Mouse (Mus musculus): ENCODE data around the gene Elob. TPM values are rescaled to one million over a fixed set of nuclear protein-coding genes. Genes with fewer than 3 reads are reported as not detected.

Elob gene
- polyA plus RNA-seq, 1 experiment: 852 TPM

- peaks cover 74% of the 10 kb centered on the region for H3K79me2 ChIP-seq (ENCODE audit: control insufficient read depth, insufficient read depth)
- no peak overlapping the region for H3K4me3 ChIP-seq (ENCODE audit: insufficient read depth, poor library complexity, severe bottlenecking)
Measured at GRCm38 (mm10) chr17:23823018-23823417, 5.9 kb downstream of the Elob start.

GRCm38 (mm10) chr17:23822094-23822493 lies 6.8 kb downstream of the Elob start:
- Histone ChIP-seq H3K79me2 (ENCODE audit: control insufficient read depth, insufficient read depth) (peaks cover 74% of the 10 kb centered on the region), H3K27me3 (ENCODE audit: control insufficient read depth, insufficient read depth, insufficient read length) (no peaks in the 10 kb centered on the region), H3K4me3 (ENCODE audit: insufficient read depth, poor library complexity, severe bottlenecking) (no peak overlapping the region), H3ac (ENCODE audit: control insufficient read depth, insufficient read length, low read depth) (no peak overlapping the region), H3K36me3 (ENCODE audit: control insufficient read depth, insufficient read depth) (peaks cover 94% of the 10 kb centered on the region), H3K79me3 (ENCODE audit: low read depth) (peaks cover 40% of the 10 kb centered on the region)
- no peak for TF ChIP-seq CEBPB (IDR thresholded peaks at IDR 0.05; ENCODE audit: low read depth)
- no peak for TF ChIP-seq FOSL1 (IDR thresholded peaks at IDR 0.05; ENCODE audit: insufficient read depth, low read length, poor library complexity, severe bottlenecking)

More at GRCm38 (mm10) chr17:23823018-23823417, 5.9 kb downstream of the Elob start:
- Histone ChIP-seq H3ac (ENCODE audit: control insufficient read depth, insufficient read length, low read depth) (no peak overlapping the region), H3K79me3 (ENCODE audit: low read depth) (peaks cover 41% of the 10 kb centered on the region), H3K36me3 (ENCODE audit: control insufficient read depth, insufficient read depth) (peaks cover 89% of the 10 kb centered on the region), H3K27me3 (ENCODE audit: control insufficient read depth, insufficient read depth, insufficient read length) (no peaks in the 10 kb centered on the region)
- TF ChIP-seq FOSL1 (IDR thresholded peaks at IDR 0.05; ENCODE audit: insufficient read depth, low read length, poor library complexity, severe bottlenecking) (no peak), CEBPB (IDR thresholded peaks at IDR 0.05; ENCODE audit: low read depth) (no peak), MYOD1 (IDR thresholded peaks at IDR 0.05; ENCODE audit: control insufficient read depth, insufficient read length, low read depth) (no peak), CTCF (IDR thresholded peaks at IDR 0.05; ENCODE audit: control insufficient read depth, insufficient read depth, insufficient read length) (no peak), USF1 (IDR thresholded peaks at IDR 0.05; ENCODE audit: low read depth) (no peak), MYOG (IDR thresholded peaks at IDR 0.05; ENCODE audit: control insufficient read depth, extremely low read depth, insufficient read length) (no peak), MAX (IDR thresholded peaks at IDR 0.05) (no peak)

DNA sequence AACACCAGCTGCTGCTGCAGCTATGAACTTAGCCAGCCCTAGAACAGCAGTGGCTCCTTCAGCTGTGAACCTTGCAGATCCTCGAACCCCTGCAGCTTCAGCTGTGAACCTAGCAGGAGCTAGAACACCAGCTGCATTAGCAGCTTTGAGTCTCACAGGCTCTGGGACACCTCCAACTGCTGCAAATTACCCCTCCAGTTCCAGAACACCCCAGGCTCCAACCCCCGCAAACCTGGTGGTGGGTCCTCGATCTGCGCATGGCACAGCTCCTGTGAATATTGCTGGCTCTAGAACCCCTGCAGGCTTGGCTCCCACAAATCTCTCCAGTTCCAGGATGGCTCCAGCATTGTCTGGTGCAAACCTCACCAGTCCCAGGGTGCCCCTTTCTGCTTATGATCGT lies 8.2 kb downstream of the Elob start:
- Histone ChIP-seq H3K27me3 (ENCODE audit: control insufficient read depth, insufficient read depth, insufficient read length) (no peaks in the 10 kb centered on the region), H3K79me2 (ENCODE audit: control insufficient read depth, insufficient read depth) (peaks cover 76% of the 10 kb centered on the region), H3K79me3 (ENCODE audit: low read depth) (peaks cover 52% of the 10 kb centered on the region), H3K4me3 (ENCODE audit: insufficient read depth, poor library complexity, severe bottlenecking) (no peak overlapping the region), H3ac (ENCODE audit: control insufficient read depth, insufficient read length, low read depth) (no peak overlapping the region), H3K36me3 (ENCODE audit: control insufficient read depth, insufficient read depth) (peaks cover 95% of the 10 kb centered on the region)
- TF ChIP-seq CTCF (IDR thresholded peaks at IDR 0.05; ENCODE audit: control insufficient read depth, insufficient read depth, insufficient read length) (no peak), CEBPB (IDR thresholded peaks at IDR 0.05; ENCODE audit: low read depth) (no peak), MAX (IDR thresholded peaks at IDR 0.05) (no peak), USF1 (IDR thresholded peaks at IDR 0.05; ENCODE audit: low read depth) (no peak), MYOD1 (IDR thresholded peaks at IDR 0.05; ENCODE audit: control insufficient read depth, insufficient read length, low read depth) (no peak), FOSL1 (IDR thresholded peaks at IDR 0.05; ENCODE audit: insufficient read depth, low read length, poor library complexity, severe bottlenecking) (no peak)

- Histone ChIP-seq H3K79me3 (ENCODE audit: low read depth) (peaks cover 66% of the 10 kb centered on the region), H3K79me2 (ENCODE audit: control insufficient read depth, insufficient read depth) (peaks cover 91% of the 10 kb centered on the region), H3K36me3 (ENCODE audit: control insufficient read depth, insufficient read depth) (peaks cover 97% of the 10 kb centered on the region), H3ac (ENCODE audit: control insufficient read depth, insufficient read length, low read depth) (no peak overlapping the region), H3K27me3 (ENCODE audit: control insufficient read depth, insufficient read depth, insufficient read length) (no peaks in the 10 kb centered on the region), H3K4me3 (ENCODE audit: insufficient read depth, poor library complexity, severe bottlenecking) (no peak overlapping the region)
- TF ChIP-seq USF1 (IDR thresholded peaks at IDR 0.05; ENCODE audit: low read depth) (no peak), MAX (IDR thresholded peaks at IDR 0.05) (no peak), CTCF (IDR thresholded peaks at IDR 0.05; ENCODE audit: control insufficient read depth, insufficient read depth, insufficient read length) (no peak), MYOG (IDR thresholded peaks at IDR 0.05; ENCODE audit: control insufficient read depth, extremely low read depth, insufficient read length) (no peak), FOSL1 (IDR thresholded peaks at IDR 0.05; ENCODE audit: insufficient read depth, low read length, poor library complexity, severe bottlenecking) (no peak), CEBPB (IDR thresholded peaks at IDR 0.05; ENCODE audit: low read depth) (no peak), MYOD1 (IDR thresholded peaks at IDR 0.05; ENCODE audit: control insufficient read depth, insufficient read length, low read depth) (no peak)
Measured at GRCm38 (mm10) chr17:23819235-23819634, 9.7 kb downstream of the Elob start.

- no peak for TF ChIP-seq MYOG (IDR thresholded peaks at IDR 0.05; ENCODE audit: control insufficient read depth, extremely low read depth, insufficient read length)
- no peak for TF ChIP-seq FOSL1 (IDR thresholded peaks at IDR 0.05; ENCODE audit: insufficient read depth, low read length, poor library complexity, severe bottlenecking)
- no peak for TF ChIP-seq MAX (IDR thresholded peaks at IDR 0.05)
- no peak for TF ChIP-seq MYOD1 (IDR thresholded peaks at IDR 0.05; ENCODE audit: control insufficient read depth, insufficient read length, low read depth)
- no peak for TF ChIP-seq CTCF (IDR thresholded peaks at IDR 0.05; ENCODE audit: control insufficient read depth, insufficient read depth, insufficient read length)
- TF ChIP-seq CEBPB (IDR thresholded peaks at IDR 0.05; ENCODE audit: low read depth): no peak
- no peak for TF ChIP-seq USF1 (IDR thresholded peaks at IDR 0.05; ENCODE audit: low read depth)
- Histone ChIP-seq H3K79me3 (ENCODE audit: low read depth) (peaks cover 73% of the 10 kb centered on the region), H3K36me3 (ENCODE audit: control insufficient read depth, insufficient read depth) (peaks cover 97% of the 10 kb centered on the region), H3K27me3 (ENCODE audit: control insufficient read depth, insufficient read depth, insufficient read length) (no peaks in the 10 kb centered on the region), H3ac (ENCODE audit: control insufficient read depth, insufficient read length, low read depth) (no peak overlapping the region), H3K4me3 (ENCODE audit: insufficient read depth, poor library complexity, severe bottlenecking) (no peak overlapping the region), H3K79me2 (ENCODE audit: control insufficient read depth, insufficient read depth) (peaks cover 97% of the 10 kb centered on the region)
Measured at GRCm38 (mm10) chr17:23818579-23818978, 10.4 kb downstream of the Elob start.

DNA sequence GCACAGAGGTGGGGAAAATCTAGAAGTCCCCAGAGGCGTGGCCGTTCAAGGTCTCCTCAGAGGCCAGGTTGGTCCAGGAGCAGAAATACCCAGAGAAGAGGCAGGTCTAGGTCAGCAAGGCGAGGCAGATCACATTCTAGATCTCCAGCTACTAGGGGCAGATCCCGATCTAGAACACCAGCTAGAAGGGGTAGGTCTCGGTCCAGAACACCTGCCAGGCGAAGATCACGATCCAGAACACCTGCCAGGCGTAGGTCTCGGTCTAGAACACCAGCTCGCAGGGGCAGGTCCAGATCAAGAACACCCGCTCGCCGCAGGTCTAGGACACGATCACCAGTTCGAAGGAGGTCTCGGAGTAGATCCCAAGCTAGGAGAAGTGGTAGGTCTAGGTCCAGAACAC lies 13.3 kb downstream of the Elob start:
- no peak overlapping the region for H3K4me3 ChIP-seq (ENCODE audit: insufficient read depth, poor library complexity, severe bottlenecking)

More for the DNA sequence above, 13.3 kb downstream of the Elob start:
- H3K36me3 ChIP-seq (ENCODE audit: control insufficient read depth, insufficient read depth): peaks cover 100% of the 10 kb centered on the region
- H3ac ChIP-seq (ENCODE audit: control insufficient read depth, insufficient read length, low read depth): no peak overlapping the region
- peaks cover 100% of the 10 kb centered on the region for H3K79me2 ChIP-seq (ENCODE audit: control insufficient read depth, insufficient read depth)
- peaks cover 84% of the 10 kb centered on the region for H3K79me3 ChIP-seq (ENCODE audit: low read depth)
- H3K27me3 ChIP-seq (ENCODE audit: control insufficient read depth, insufficient read depth, insufficient read length): no peaks in the 10 kb centered on the region
- TF ChIP-seq CEBPB (IDR thresholded peaks at IDR 0.05; ENCODE audit: low read depth): no peak
- TF ChIP-seq MAX (IDR thresholded peaks at IDR 0.05): no peak
- no peak for TF ChIP-seq MYOG (IDR thresholded peaks at IDR 0.05; ENCODE audit: control insufficient read depth, extremely low read depth, insufficient read length)
- no peak for TF ChIP-seq USF1 (IDR thresholded peaks at IDR 0.05; ENCODE audit: low read depth)
- TF ChIP-seq CTCF (IDR thresholded peaks at IDR 0.05; ENCODE audit: control insufficient read depth, insufficient read depth, insufficient read length): no peak
